Mouse (Mus musculus): ENCODE results near the gene Cacna1c. TPM values are rescaled to one million over a fixed set of nuclear protein-coding genes. Genes with fewer than 3 reads are reported as not detected.

The Cacna1c gene
- polyA plus RNA-seq, 1 experiment from 2014 or later = 3.6 TPM

DNA sequence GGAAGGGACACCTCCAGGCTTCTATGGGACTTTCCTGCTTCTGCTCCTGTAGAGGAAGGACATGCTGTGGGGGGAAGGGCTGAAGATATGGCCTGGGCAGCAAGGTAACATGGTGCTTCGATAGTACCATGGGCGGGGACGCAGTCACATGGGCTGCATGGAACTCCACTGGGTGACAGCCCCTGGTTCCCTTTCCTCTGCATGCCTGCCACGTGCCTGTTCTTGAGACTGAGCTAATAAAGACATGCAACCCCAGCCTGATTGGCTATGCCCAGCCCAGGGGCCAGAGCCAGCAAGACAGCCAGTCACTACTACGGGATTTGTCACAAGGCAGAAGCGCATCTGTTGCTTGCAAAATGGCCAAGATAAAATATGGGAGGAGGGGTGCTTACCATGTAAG, 459.1 kb downstream of the Cacna1c start:
- Histone ChIP-seq H3K4me1 (peaks cover 19% of the 10 kb centered on the region; the same call in 1 of the 2 replicates), H3K4me3 (no peak overlapping the region), H3K36me3 (ENCODE audit: poor library complexity, severe bottlenecking) (no peaks in the 10 kb centered on the region), H3K9me3 (replicated peaks) (no peaks in the 10 kb centered on the region), H3K4me2 (no peak overlapping the region), H3K9ac (no peak overlapping the region), H3K27me3 (no peaks in the 10 kb centered on the region), H3K27ac (no peak overlapping the region)
- 76% methylated on average over 6 of the region's 6 CpGs for WGBS
- ATAC-seq = no peak

DNA sequence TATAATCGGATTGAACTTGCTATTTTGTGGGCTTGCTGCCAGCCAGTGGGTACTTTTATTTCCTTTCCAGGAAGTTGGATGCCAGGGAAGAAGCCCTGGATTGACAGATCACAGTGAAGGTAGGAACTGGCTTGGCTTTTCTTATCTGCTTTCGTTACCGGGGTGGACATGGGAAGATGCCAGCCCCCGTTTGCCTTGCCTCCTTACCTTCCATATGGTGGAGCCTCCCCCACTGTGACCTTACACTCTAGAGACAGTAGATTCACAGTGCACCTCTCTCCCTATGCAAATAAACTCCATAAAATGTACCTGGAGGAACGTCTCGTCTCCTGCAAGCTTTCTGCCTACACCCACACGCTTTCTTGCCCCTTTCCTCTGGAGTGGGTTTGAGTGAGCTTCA, 459.7 kb downstream of the Cacna1c start:
- H3K27me3 ChIP-seq = no peaks in the 10 kb centered on the region
- H3K4me1 ChIP-seq = peaks cover 19% of the 10 kb centered on the region; the same call in 1 of the 2 replicates
- H3K27ac ChIP-seq = no peak overlapping the region
- H3K36me3 ChIP-seq (ENCODE audit: poor library complexity, severe bottlenecking) = no peaks in the 10 kb centered on the region
- H3K9ac ChIP-seq = no peak overlapping the region
- H3K9me3 ChIP-seq (replicated peaks) = no peaks in the 10 kb centered on the region
- WGBS = 87% methylated on average over 7 of the region's 7 CpGs
- no peak overlapping the region for H3K4me2 ChIP-seq
- no peak overlapping the region for H3K4me3 ChIP-seq
- ATAC-seq = no peak

- Histone ChIP-seq H3K36me3 (ENCODE audit: poor library complexity, severe bottlenecking) (no peaks in the 10 kb centered on the region; the same call in 1 of the 2 replicates), H3K9me3 (replicated peaks) (no peaks in the 10 kb centered on the region), H3K27me3 (no peaks in the 10 kb centered on the region), H3K4me3 (no peak overlapping the region), H3K4me1 (peaks cover 13% of the 10 kb centered on the region; the same call in 1 of the 2 replicates), H3K4me2 (no peak overlapping the region), H3K9ac (no peak overlapping the region), H3K27ac (no peak overlapping the region)
- ATAC-seq = no peak
- 89% methylated on average over 3 of the region's 3 CpGs for WGBS
Measured at GRCm38 (mm10) chr6:118735145-118735544, 461.1 kb downstream of the Cacna1c start.

- 98% methylated on average over 3 of the region's 3 CpGs for WGBS
- no peak overlapping the region for H3K4me2 ChIP-seq
- H3K27me3 ChIP-seq = no peaks in the 10 kb centered on the region
- ATAC-seq = no peak
- no peak overlapping the region for H3K9ac ChIP-seq
- no peaks in the 10 kb centered on the region for H3K9me3 ChIP-seq (replicated peaks)
- no peak overlapping the region for H3K27ac ChIP-seq
- no peaks in the 10 kb centered on the region; the same call in 1 of the 2 replicates for H3K4me1 ChIP-seq
- no peaks in the 10 kb centered on the region; the same call in 1 of the 2 replicates for H3K36me3 ChIP-seq (ENCODE audit: poor library complexity, severe bottlenecking)
- no peak overlapping the region for H3K4me3 ChIP-seq
Measured at GRCm38 (mm10) chr6:118731937-118732336, 464.3 kb downstream of the Cacna1c start.

- Histone ChIP-seq H3K4me3 (no peak overlapping the region), H3K4me2 (no peak overlapping the region), H3K27ac (0 out of 2 replicates have a peak overlapping the region, but pooled peaks have one; percentile 4), H3K27me3 (no peaks in the 10 kb centered on the region), H3K36me3 (ENCODE audit: poor library complexity, severe bottlenecking) (no peaks in the 10 kb centered on the region; the same call in 1 of the 2 replicates), H3K4me1 (peaks cover 13% of the 10 kb centered on the region; the same call in 1 of the 2 replicates), H3K9me3 (replicated peaks) (no peaks in the 10 kb centered on the region), H3K9ac (no peak overlapping the region)
- ATAC-seq = no peak
- 71% methylated on average over 4 of the region's 4 CpGs for WGBS
Measured at GRCm38 (mm10) chr6:118724908-118725307, 471.3 kb downstream of the Cacna1c start.

GRCm38 (mm10) chr6:118724388-118724787, 471.8 kb downstream of the Cacna1c start:
- no peaks in the 10 kb centered on the region for H3K36me3 ChIP-seq (ENCODE audit: poor library complexity, severe bottlenecking)

GRCm38 (mm10) chr6:118722336-118722735, 473.9 kb downstream of the Cacna1c start:
- Histone ChIP-seq H3K9me3 (replicated peaks) (no peaks in the 10 kb centered on the region), H3K4me1 (peaks cover 13% of the 10 kb centered on the region; the same call in 1 of the 2 replicates), H3K4me3 (no peak overlapping the region), H3K27me3 (no peaks in the 10 kb centered on the region), H3K36me3 (ENCODE audit: poor library complexity, severe bottlenecking) (no peaks in the 10 kb centered on the region), H3K9ac (no peak overlapping the region), H3K27ac (no peak overlapping the region), H3K4me2 (no peak overlapping the region)
- WGBS = 80% methylated on average over 6 of the region's 6 CpGs
- no peak for ATAC-seq

More at GRCm38 (mm10) chr6:118724388-118724787, 471.8 kb downstream of the Cacna1c start:
- H3K4me1 ChIP-seq = peaks cover 13% of the 10 kb centered on the region; the same call in 1 of the 2 replicates
- WGBS = 85% methylated on average over 6 of the region's 6 CpGs
- no peaks in the 10 kb centered on the region for H3K27me3 ChIP-seq
- H3K4me2 ChIP-seq = no peak overlapping the region
- ATAC-seq = no peak
- 0 out of 2 replicates have a peak overlapping the region, but pooled peaks have one; percentile 4 for H3K27ac ChIP-seq
- H3K9ac ChIP-seq = no peak overlapping the region
- H3K4me3 ChIP-seq = no peak overlapping the region
- no peaks in the 10 kb centered on the region for H3K9me3 ChIP-seq (replicated peaks)

GRCm38 (mm10) chr6:118719486-118719885, 476.7 kb downstream of the Cacna1c start:
- 75% methylated on average over 1 of the region's 1 CpGs for WGBS
- no peak for ATAC-seq
- Histone ChIP-seq H3K9me3 (replicated peaks) (no peaks in the 10 kb centered on the region), H3K27me3 (no peaks in the 10 kb centered on the region), H3K9ac (no peak overlapping the region), H3K4me1 (no peaks in the 10 kb centered on the region), H3K4me2 (no peak overlapping the region), H3K36me3 (ENCODE audit: poor library complexity, severe bottlenecking) (no peaks in the 10 kb centered on the region), H3K27ac (no peak overlapping the region), H3K4me3 (no peak overlapping the region)

GRCm38 (mm10) chr6:118713286-118713685, 482.9 kb downstream of the Cacna1c start:
- Histone ChIP-seq H3K9ac (no peak overlapping the region), H3K27me3 (no peaks in the 10 kb centered on the region), H3K9me3 (replicated peaks) (no peaks in the 10 kb centered on the region), H3K27ac (no peak overlapping the region), H3K36me3 (ENCODE audit: poor library complexity, severe bottlenecking) (no peaks in the 10 kb centered on the region), H3K4me1 (no peaks in the 10 kb centered on the region), H3K4me2 (no peak overlapping the region), H3K4me3 (no peak overlapping the region)
- WGBS = 87% methylated on average over 5 of the region's 5 CpGs
- ATAC-seq = no peak

GRCm38 (mm10) chr6:118711677-118712322, 484.4 kb downstream of the Cacna1c start:
- Histone ChIP-seq H3K4me3 (no peak overlapping the region), H3K27me3 (no peaks in the 10 kb centered on the region), H3K27ac (no peak overlapping the region), H3K36me3 (ENCODE audit: poor library complexity, severe bottlenecking) (no peaks in the 10 kb centered on the region), H3K4me2 (no peak overlapping the region), H3K9me3 (replicated peaks) (no peaks in the 10 kb centered on the region), H3K4me1 (0 out of 2 replicates have a peak, but pooled peaks cover 8% of the 10 kb centered on the region), H3K9ac (no peak overlapping the region)
- ATAC-seq = peak; percentile 51; the same call in 1 of the 2 replicates
- WGBS = 79% methylated on average over 14 of the region's 14 CpGs

DNA sequence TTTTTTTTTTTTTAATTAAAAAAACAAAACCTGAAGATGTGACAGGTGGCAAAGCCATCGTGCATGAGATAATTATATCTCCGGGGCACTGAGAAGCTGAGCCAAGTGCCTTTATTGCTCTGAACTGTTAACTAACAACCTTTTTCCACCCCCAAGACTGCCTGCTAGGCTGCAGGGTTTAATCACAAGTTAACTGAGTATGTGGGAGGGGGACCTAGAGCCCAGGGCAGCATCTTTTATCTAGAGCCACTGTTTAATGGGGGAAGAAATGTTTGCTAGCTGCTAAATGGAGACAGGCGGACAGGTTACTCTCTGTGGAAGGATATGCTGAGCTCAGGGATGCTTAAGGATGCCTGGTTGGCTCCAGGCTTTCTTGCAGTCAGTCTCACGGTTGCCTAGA, 489.2 kb downstream of the Cacna1c start:
- Histone ChIP-seq H3K4me2 (no peak overlapping the region), H3K36me3 (ENCODE audit: poor library complexity, severe bottlenecking) (no peaks in the 10 kb centered on the region; the same call in 1 of the 2 replicates), H3K4me1 (0 out of 2 replicates have a peak, but pooled peaks cover 8% of the 10 kb centered on the region), H3K27ac (no peak overlapping the region; the same call in 1 of the 2 replicates), H3K9ac (no peak overlapping the region), H3K4me3 (no peak overlapping the region), H3K27me3 (no peaks in the 10 kb centered on the region), H3K9me3 (replicated peaks) (no peaks in the 10 kb centered on the region)
- 52% methylated on average over 4 of the region's 4 CpGs for WGBS
- ATAC-seq = no peak

DNA sequence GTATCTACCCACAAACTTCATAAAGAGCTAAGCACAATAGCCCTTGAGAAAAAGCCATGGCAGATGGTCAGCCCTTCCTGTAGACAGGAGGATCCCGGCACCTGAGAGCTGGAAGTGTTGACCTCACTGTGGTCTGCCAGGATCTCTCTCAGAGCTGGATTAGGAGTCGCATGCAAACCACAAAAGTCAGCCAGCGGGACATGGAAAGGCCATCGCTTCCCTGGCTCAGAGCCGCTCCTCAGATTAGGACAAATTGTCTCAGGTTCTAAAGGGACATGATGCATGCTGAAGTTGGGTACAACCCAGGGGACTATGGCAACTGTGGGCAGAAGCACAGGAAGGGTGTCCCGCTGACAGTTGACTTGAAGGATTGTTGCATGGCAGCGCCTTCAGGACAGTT, 490.4 kb downstream of the Cacna1c start:
- H3K27ac ChIP-seq = no peak overlapping the region
- H3K9ac ChIP-seq = no peak overlapping the region
- H3K4me3 ChIP-seq = no peak overlapping the region
- H3K4me2 ChIP-seq = no peak overlapping the region
- no peak for ATAC-seq
- no peaks in the 10 kb centered on the region for H3K27me3 ChIP-seq
- WGBS = 91% methylated on average over 7 of the region's 7 CpGs
- no peaks in the 10 kb centered on the region; the same call in 1 of the 2 replicates for H3K36me3 ChIP-seq (ENCODE audit: poor library complexity, severe bottlenecking)
- H3K9me3 ChIP-seq (replicated peaks) = no peaks in the 10 kb centered on the region
- H3K4me1 ChIP-seq = 0 out of 2 replicates have a peak, but pooled peaks cover 8% of the 10 kb centered on the region

Data from forebrain, embryonic 13.5 days (tissue).